Mouse (Mus musculus) limb, embryonic 14.5 days (tissue): ENCODE measurements at regions not wholly inside any gene's neighbourhood (a gene's known extent, or its start where the extent isn't known, plus 50 kb on each side); places are given as distances from the start of the nearest gene placed in this dataset.

Experiments used
- ATAC-seq: fragments of 200-750 bp; cut with Nextera tagmentation; 2 replicates; pipeline ENCODE4 v1.8.0; 2017; ENCODE audit warnings: low read depth, moderate number of reproducible peaks, moderate TSS enrichment; ENCODE audit not compliant: low FRiP score
- DNase-seq: peaks from one replicate; pipeline ENCODE4 v3.0.0-alpha.2; 2015; ENCODE audit warnings: low spot score
- H3K27ac ChIP-seq: fragments of 300-500 bp; sonication (generic); replicated peaks from 2 replicates; pipeline ENCODE4 v1.5.1; 2014; ENCODE audit warnings: low read depth, mild to moderate bottlenecking, low read length, moderate library complexity, mixed read lengths
- H3K27me3 ChIP-seq: fragments of 300-500 bp; sonication (generic); 2 replicates; pipeline ENCODE4 v1.6.1; 2014; ENCODE audit warnings: low read length, mixed read lengths; ENCODE audit not compliant: control insufficient read depth, insufficient read depth
- H3K36me3 ChIP-seq: fragments of 300-500 bp; sonication (generic); 2 replicates; pipeline ENCODE4 v1.6.1; 2014; ENCODE audit warnings: mild to moderate bottlenecking, low read length, moderate library complexity, mixed read lengths; ENCODE audit not compliant: control insufficient read depth, insufficient read depth
- H3K4me1 ChIP-seq: fragments of 300-500 bp; sonication (generic); 2 replicates; pipeline ENCODE4 v1.6.1; 2014; ENCODE audit warnings: antibody characterized with exemption, low read length, mixed read lengths; ENCODE audit not compliant: control insufficient read depth, insufficient read depth
- H3K4me2 ChIP-seq: fragments of 300-500 bp; sonication (generic); replicated peaks from 2 replicates; pipeline ENCODE4 v1.6.1; 2014; ENCODE audit warnings: low read depth, mild to moderate bottlenecking, low read length, moderate library complexity; ENCODE audit not compliant: severe bottlenecking
- H3K4me3 ChIP-seq: fragments of 300-500 bp; sonication (generic); replicated peaks from 2 replicates; pipeline ENCODE4 v1.5.1; 2014; ENCODE audit warnings: low read length
- H3K9ac ChIP-seq: fragments of 300-500 bp; sonication (generic); 2 replicates; pipeline ENCODE4 v1.6.1; 2014; ENCODE audit warnings: mild to moderate bottlenecking, low read depth, low read length, moderate library complexity; ENCODE audit not compliant: severe bottlenecking
- H3K9me3 ChIP-seq: fragments of 300-500 bp; sonication (generic); 2 replicates; pipeline ENCODE4 v1.6.1; 2016; ENCODE audit warnings: low read length; ENCODE audit not compliant: control insufficient read depth
- POLR2A ChIP-seq: fragments of 200-500 bp; IDR thresholded peaks from 2 replicates; pipeline ENCODE4 v1.8.0; 2012; ENCODE audit warnings: inconsistent platforms, mild to moderate bottlenecking, moderate library complexity, borderline replicate concordance; ENCODE audit not compliant: insufficient read depth, insufficient read length; ENCODE audit errors: extremely low read depth
- WGBS: fragments of 180-500 bp; shearing (Covaris S2); extraction: QIAGEN DNeasy Blood & Tissue Kit; methylation state at CpG from one replicate; pipeline ENCODE4 v1.1.7; 2014; 5-methylcytosine and 5-hydroxymethylcytosine counted together

- no peaks in the 10 kb centered on the region for H3K9me3 ChIP-seq
- 0 out of 2 replicates have a peak, but pooled peaks cover 3% of the 10 kb centered on the region for H3K4me1 ChIP-seq
- no peak overlapping the region for H3K4me2 ChIP-seq
- ATAC-seq (no peak), DNase-seq (no peak)
- no peak overlapping the region for H3K27ac ChIP-seq
- no peak overlapping the region for H3K4me3 ChIP-seq
- no peaks in the 10 kb centered on the region for H3K36me3 ChIP-seq
- no peak for TF ChIP-seq POLR2A
- no peaks in the 10 kb centered on the region for H3K27me3 ChIP-seq
- no peak overlapping the region for H3K9ac ChIP-seq
- 42% methylated on average over 3 of the region's 3 CpGs for WGBS
Measured at GRCm38 (mm10) chr12:16190706-16191105, 374.0 kb upstream of the Trib2 start.

GRCm38 (mm10) chr12:16189441-16189840 lies 372.7 kb upstream of the Trib2 start:
- no peak overlapping the region for H3K4me3 ChIP-seq
- H3K27me3 ChIP-seq, result no peaks in the 10 kb centered on the region
- no peak for ATAC-seq
- TF ChIP-seq POLR2A, result no peak
- no peak for DNase-seq
- H3K27ac ChIP-seq, result no peak overlapping the region
- no peaks in the 10 kb centered on the region for H3K36me3 ChIP-seq
- no peak overlapping the region for H3K4me2 ChIP-seq
- H3K4me1 ChIP-seq, result 0 out of 2 replicates have a peak, but pooled peaks cover 6% of the 10 kb centered on the region
- H3K9ac ChIP-seq, result no peak overlapping the region
- H3K9me3 ChIP-seq, result no peaks in the 10 kb centered on the region

GRCm38 (mm10) chr12:16185976-16186515 lies 369.3 kb upstream of the Trib2 start:
- DNase-seq (no peak), ATAC-seq (no peak)
- TF ChIP-seq POLR2A, result no peak
- 0 out of 2 replicates have a peak overlapping the region, but pooled peaks have one; percentile 28 for H3K27ac ChIP-seq
- WGBS, result 64% methylated on average over 12 of the region's 12 CpGs
- no peaks in the 10 kb centered on the region for H3K27me3 ChIP-seq
- no peaks in the 10 kb centered on the region for H3K36me3 ChIP-seq
- peak overlapping the region; percentile 2; the same call in 1 of the 2 replicates for H3K4me2 ChIP-seq
- H3K4me1 ChIP-seq, result peaks cover 12% of the 10 kb centered on the region; the same call in 1 of the 2 replicates
- H3K9me3 ChIP-seq, result no peaks in the 10 kb centered on the region
- no peak overlapping the region for H3K4me3 ChIP-seq
- H3K9ac ChIP-seq, result no peak overlapping the region

- Histone ChIP-seq H3K9ac (no peak overlapping the region), H3K4me2 (peak overlapping the region; percentile 2; the same call in 1 of the 2 replicates), H3K27ac (no peak overlapping the region), H3K4me1 (peaks cover 12% of the 10 kb centered on the region; the same call in 1 of the 2 replicates), H3K27me3 (no peaks in the 10 kb centered on the region), H3K4me3 (no peak overlapping the region), H3K36me3 (no peaks in the 10 kb centered on the region), H3K9me3 (no peaks in the 10 kb centered on the region)
- peak; percentile 49 for DNase-seq
- 35% methylated on average over 14 of the region's 14 CpGs for WGBS
- no peak for TF ChIP-seq POLR2A
- ATAC-seq, result peak; percentile 49
Measured at GRCm38 (mm10) chr12:16185431-16185923, 368.8 kb upstream of the Trib2 start.

GRCm38 (mm10) chr12:16183055-16183454 lies 366.3 kb upstream of the Trib2 start:
- peaks cover 12% of the 10 kb centered on the region; the same call in 1 of the 2 replicates for H3K4me1 ChIP-seq
- no peak overlapping the region for H3K9ac ChIP-seq
- H3K27ac ChIP-seq, result no peak overlapping the region; the same call in 1 of the 2 replicates
- ATAC-seq (peak; percentile 47), DNase-seq (peak; percentile 46)
- no peak overlapping the region; the same call in 1 of the 2 replicates for H3K4me2 ChIP-seq
- H3K36me3 ChIP-seq, result no peaks in the 10 kb centered on the region
- no peak for TF ChIP-seq POLR2A
- 9% methylated on average over 4 of the region's 4 CpGs for WGBS
- H3K9me3 ChIP-seq, result no peaks in the 10 kb centered on the region
- no peaks in the 10 kb centered on the region for H3K27me3 ChIP-seq
- no peak overlapping the region for H3K4me3 ChIP-seq

- H3K27me3 ChIP-seq, result no peaks in the 10 kb centered on the region
Measured at GRCm38 (mm10) chr12:16181599-16181998, 364.9 kb upstream of the Trib2 start.

More at GRCm38 (mm10) chr12:16181599-16181998, 364.9 kb upstream of the Trib2 start:
- Histone ChIP-seq H3K4me2 (no peak overlapping the region), H3K27ac (no peak overlapping the region), H3K9me3 (no peaks in the 10 kb centered on the region), H3K9ac (no peak overlapping the region), H3K4me1 (peaks cover 12% of the 10 kb centered on the region; the same call in 1 of the 2 replicates), H3K4me3 (no peak overlapping the region), H3K36me3 (no peaks in the 10 kb centered on the region)
- 88% methylated on average over 5 of the region's 5 CpGs for WGBS
- ATAC-seq (no peak), DNase-seq (no peak)
- TF ChIP-seq POLR2A, result no peak
